Mouse (Mus musculus) midbrain, embryonic 12.5 days (tissue): ENCODE measurements at regions not wholly inside any gene's neighbourhood (a gene's known extent, or its start where the extent isn't known, plus 50 kb on each side); places are given as distances from the start of the nearest gene placed in this dataset.
A peak's percentile ranks its signal among the peaks of the same experiment; 100 is the strongest.

ENCODE experiments used
- ATAC-seq: fragments of 200-750 bp; cut with Nextera tagmentation; 2 replicates; pipeline ENCODE4 v1.8.0; 2017; ENCODE audit warnings: low read depth, moderate TSS enrichment, moderate library complexity; ENCODE audit not compliant: low FRiP score
- H3K27ac ChIP-seq: fragments of 300-500 bp; sonication (generic); replicated peaks from 2 replicates; pipeline ENCODE4 v1.5.1; 2016; ENCODE audit warnings: mild to moderate bottlenecking
- H3K27me3 ChIP-seq: fragments of 300-500 bp; sonication (generic); 2 replicates; pipeline ENCODE4 v1.6.1; 2016; ENCODE audit warnings: mild to moderate bottlenecking
- H3K36me3 ChIP-seq: fragments of 300-500 bp; sonication (generic); 2 replicates; pipeline ENCODE4 v1.6.1; 2016
- H3K4me1 ChIP-seq: fragments of 300-500 bp; sonication (generic); 2 replicates; pipeline ENCODE4 v1.6.1; 2016
- H3K4me2 ChIP-seq: fragments of 300-500 bp; sonication (generic); replicated peaks from 2 replicates; pipeline ENCODE4 v1.6.1; 2016; ENCODE audit warnings: mild to moderate bottlenecking, moderate library complexity
- H3K4me3 ChIP-seq: fragments of 300-500 bp; sonication (generic); 2 replicates; pipeline ENCODE4 v1.5.1; 2016; ENCODE audit warnings: mild to moderate bottlenecking
- H3K9ac ChIP-seq: fragments of 300-500 bp; sonication (generic); replicated peaks from 2 replicates; pipeline ENCODE4 v1.6.1; 2016; ENCODE audit warnings: mild to moderate bottlenecking, moderate library complexity
- H3K9me3 ChIP-seq: fragments of 300-500 bp; sonication (generic); 2 replicates; pipeline ENCODE4 v1.6.1; 2016; ENCODE audit warnings: mild to moderate bottlenecking
- WGBS: fragments of 180-500 bp; shearing (Covaris S2); methylation state at CpG from one replicate; pipeline ENCODE4 v1.1.7; 2016; 5-methylcytosine and 5-hydroxymethylcytosine counted together

- Histone ChIP-seq H3K9me3 (no peaks in the 10 kb centered on the region), H3K36me3 (no peaks in the 10 kb centered on the region), H3K4me3 (no peak overlapping the region), H3K4me2 (no peak overlapping the region), H3K27ac (no peak overlapping the region), H3K27me3 (no peaks in the 10 kb centered on the region), H3K9ac (no peak overlapping the region), H3K4me1 (no peaks in the 10 kb centered on the region)
- no peak for ATAC-seq
- 76% methylated on average over 3 of the region's 3 CpGs for WGBS
These were observed 130.0 kb upstream of the Cdkn2b start for GRCm38 (mm10) chr4:89440821-89441220.

GRCm38 (mm10) chr4:89440326-89440725 lies 129.5 kb upstream of the Cdkn2b start:
- no peak for ATAC-seq
- H3K4me1 ChIP-seq, result no peaks in the 10 kb centered on the region
- no peak overlapping the region for H3K4me3 ChIP-seq
- WGBS, result 76% methylated on average over 4 of the region's 4 CpGs
- no peaks in the 10 kb centered on the region for H3K27me3 ChIP-seq
- no peak overlapping the region for H3K4me2 ChIP-seq
- no peaks in the 10 kb centered on the region for H3K9me3 ChIP-seq
- no peaks in the 10 kb centered on the region for H3K36me3 ChIP-seq
- no peak overlapping the region for H3K9ac ChIP-seq
- H3K27ac ChIP-seq, result no peak overlapping the region

GRCm38 (mm10) chr4:89438665-89439064 lies 127.8 kb upstream of the Cdkn2b start:
- Histone ChIP-seq H3K27ac (no peak overlapping the region), H3K4me2 (no peak overlapping the region), H3K9me3 (no peaks in the 10 kb centered on the region), H3K27me3 (no peaks in the 10 kb centered on the region), H3K4me3 (no peak overlapping the region), H3K4me1 (no peaks in the 10 kb centered on the region), H3K36me3 (no peaks in the 10 kb centered on the region), H3K9ac (no peak overlapping the region)
- WGBS, result 90% methylated on average over 2 of the region's 2 CpGs
- ATAC-seq, result no peak

GRCm38 (mm10) chr4:89436764-89437163 lies 125.9 kb upstream of the Cdkn2b start:
- ATAC-seq, result no peak

GRCm38 (mm10) chr4:89434152-89434551 lies 123.3 kb upstream of the Cdkn2b start:
- H3K9me3 ChIP-seq, result no peaks in the 10 kb centered on the region
- H3K9ac ChIP-seq, result no peak overlapping the region
- no peak for ATAC-seq
- no peak overlapping the region for H3K27ac ChIP-seq
- H3K4me2 ChIP-seq, result no peak overlapping the region
- no peaks in the 10 kb centered on the region for H3K4me1 ChIP-seq
- H3K4me3 ChIP-seq, result no peak overlapping the region
- WGBS, result 89% methylated on average over 3 of the region's 3 CpGs
- H3K36me3 ChIP-seq, result no peaks in the 10 kb centered on the region
- no peaks in the 10 kb centered on the region for H3K27me3 ChIP-seq

More at GRCm38 (mm10) chr4:89436764-89437163, 125.9 kb upstream of the Cdkn2b start:
- H3K9me3 ChIP-seq, result no peaks in the 10 kb centered on the region
- no peak overlapping the region for H3K4me3 ChIP-seq
- H3K27ac ChIP-seq, result no peak overlapping the region
- H3K27me3 ChIP-seq, result no peaks in the 10 kb centered on the region
- H3K36me3 ChIP-seq, result no peaks in the 10 kb centered on the region
- H3K4me1 ChIP-seq, result no peaks in the 10 kb centered on the region
- 91% methylated on average over 3 of the region's 3 CpGs for WGBS
- H3K9ac ChIP-seq, result no peak overlapping the region
- no peak overlapping the region for H3K4me2 ChIP-seq

- H3K36me3 ChIP-seq, result no peaks in the 10 kb centered on the region
- H3K4me1 ChIP-seq, result no peaks in the 10 kb centered on the region
- H3K27ac ChIP-seq, result no peak overlapping the region
- no peak overlapping the region for H3K4me3 ChIP-seq
- no peak for ATAC-seq
- 72% methylated on average over 5 of the region's 5 CpGs for WGBS
- no peak overlapping the region for H3K4me2 ChIP-seq
- H3K9me3 ChIP-seq, result no peaks in the 10 kb centered on the region
- H3K9ac ChIP-seq, result no peak overlapping the region
- H3K27me3 ChIP-seq, result no peaks in the 10 kb centered on the region
These were observed 122.7 kb upstream of the Cdkn2b start for GRCm38 (mm10) chr4:89433528-89433927.

GRCm38 (mm10) chr4:89431520-89431919 lies 120.7 kb upstream of the Cdkn2b start:
- Histone ChIP-seq H3K4me1 (no peaks in the 10 kb centered on the region), H3K27ac (no peak overlapping the region), H3K27me3 (no peaks in the 10 kb centered on the region), H3K36me3 (no peaks in the 10 kb centered on the region), H3K9me3 (no peaks in the 10 kb centered on the region), H3K9ac (no peak overlapping the region), H3K4me2 (no peak overlapping the region), H3K4me3 (no peak overlapping the region)
- WGBS, result 88% methylated on average over 6 of the region's 6 CpGs
- ATAC-seq, result no peak

GRCm38 (mm10) chr4:89428465-89428864 lies 117.6 kb upstream of the Cdkn2b start:
- no peaks in the 10 kb centered on the region for H3K36me3 ChIP-seq
- H3K27ac ChIP-seq, result no peak overlapping the region
- no peak overlapping the region for H3K4me3 ChIP-seq
- no peak overlapping the region for H3K4me2 ChIP-seq
- H3K9me3 ChIP-seq, result no peaks in the 10 kb centered on the region
- H3K9ac ChIP-seq, result no peak overlapping the region
- no peaks in the 10 kb centered on the region for H3K4me1 ChIP-seq
- WGBS, result 76% methylated on average over 1 of the region's 1 CpGs
- H3K27me3 ChIP-seq, result no peaks in the 10 kb centered on the region
- no peak for ATAC-seq

- H3K9me3 ChIP-seq, result no peaks in the 10 kb centered on the region
- no peak overlapping the region for H3K4me3 ChIP-seq
- no peaks in the 10 kb centered on the region for H3K36me3 ChIP-seq
- H3K27me3 ChIP-seq, result no peaks in the 10 kb centered on the region
- H3K9ac ChIP-seq, result no peak overlapping the region
- no peaks in the 10 kb centered on the region for H3K4me1 ChIP-seq
- no peak overlapping the region for H3K27ac ChIP-seq
- ATAC-seq, result peak; percentile 49; the same call in 1 of the 2 replicates
- no peak overlapping the region for H3K4me2 ChIP-seq
- WGBS, result 59% methylated on average over 9 of the region's 9 CpGs
These were observed 116.8 kb upstream of the Cdkn2b start for GRCm38 (mm10) chr4:89427345-89428293.

- Histone ChIP-seq H3K27ac (no peak overlapping the region), H3K36me3 (no peaks in the 10 kb centered on the region), H3K4me3 (no peak overlapping the region), H3K9me3 (no peaks in the 10 kb centered on the region), H3K9ac (no peak overlapping the region), H3K4me1 (no peaks in the 10 kb centered on the region), H3K27me3 (no peaks in the 10 kb centered on the region), H3K4me2 (no peak overlapping the region)
- 62% methylated on average over 2 of the region's 2 CpGs for WGBS
- no peak for ATAC-seq
These were observed 115.1 kb upstream of the Cdkn2b start for GRCm38 (mm10) chr4:89425916-89426315.

- no peak overlapping the region for H3K27ac ChIP-seq
- H3K27me3 ChIP-seq, result no peaks in the 10 kb centered on the region
- H3K9ac ChIP-seq, result no peak overlapping the region
- ATAC-seq, result no peak
- no peaks in the 10 kb centered on the region for H3K4me1 ChIP-seq
- H3K4me2 ChIP-seq, result no peak overlapping the region
- H3K9me3 ChIP-seq, result no peaks in the 10 kb centered on the region
- H3K36me3 ChIP-seq, result no peaks in the 10 kb centered on the region
- WGBS, result 85% methylated on average over 6 of the region's 6 CpGs
- no peak overlapping the region for H3K4me3 ChIP-seq
These were observed 111.0 kb upstream of the Cdkn2b start for GRCm38 (mm10) chr4:89421694-89422354.

- ATAC-seq, result no peak
- Histone ChIP-seq H3K36me3 (no peaks in the 10 kb centered on the region), H3K9ac (no peak overlapping the region), H3K4me1 (no peaks in the 10 kb centered on the region), H3K4me3 (no peak overlapping the region), H3K4me2 (no peak overlapping the region), H3K27ac (no peak overlapping the region), H3K27me3 (no peaks in the 10 kb centered on the region), H3K9me3 (no peaks in the 10 kb centered on the region)
- 91% methylated on average over 5 of the region's 5 CpGs for WGBS
These were observed 110.0 kb upstream of the Cdkn2b start for GRCm38 (mm10) chr4:89420868-89421267.
